Mouse (Mus musculus): ENCODE data around the gene Dhrs7. TPM values are rescaled to one million over a fixed set of nuclear protein-coding genes. Genes with fewer than 3 reads are reported as not detected.

The Dhrs7 gene
- total RNA-seq, 4 experiments from 2014 or later = 12.6 to 18.1 (median 15.7) TPM

GRCm38 (mm10) chr12:72655775-72656174 lies 8.9 kb downstream of the Dhrs7 start:
- no peak for DNase-seq (ENCODE audit: low spot score in 2 of 2)

DNA sequence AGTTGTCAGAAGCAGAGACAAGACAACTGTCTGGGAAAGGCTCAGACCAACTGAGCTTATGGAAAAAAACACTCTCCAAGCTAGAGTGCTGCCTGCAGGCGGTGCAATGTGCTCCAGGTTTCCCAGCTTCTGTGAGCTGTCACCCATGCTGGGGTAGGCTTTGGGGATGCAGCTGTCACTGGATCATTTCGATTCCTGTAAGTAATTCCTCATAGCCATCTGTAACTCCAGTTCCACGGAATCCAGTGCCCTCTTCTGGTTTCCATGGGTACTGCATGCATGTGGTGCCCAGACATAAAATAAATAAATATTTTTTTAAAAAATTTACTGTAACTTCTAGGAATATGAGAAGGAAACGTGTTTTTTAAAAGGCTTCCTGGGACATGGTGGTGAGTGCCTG lies 10.0 kb downstream of the Dhrs7 start:
- DNase-seq (ENCODE audit: low spot score in 2 of 2) = peak; percentile 20 to 24

DNA sequence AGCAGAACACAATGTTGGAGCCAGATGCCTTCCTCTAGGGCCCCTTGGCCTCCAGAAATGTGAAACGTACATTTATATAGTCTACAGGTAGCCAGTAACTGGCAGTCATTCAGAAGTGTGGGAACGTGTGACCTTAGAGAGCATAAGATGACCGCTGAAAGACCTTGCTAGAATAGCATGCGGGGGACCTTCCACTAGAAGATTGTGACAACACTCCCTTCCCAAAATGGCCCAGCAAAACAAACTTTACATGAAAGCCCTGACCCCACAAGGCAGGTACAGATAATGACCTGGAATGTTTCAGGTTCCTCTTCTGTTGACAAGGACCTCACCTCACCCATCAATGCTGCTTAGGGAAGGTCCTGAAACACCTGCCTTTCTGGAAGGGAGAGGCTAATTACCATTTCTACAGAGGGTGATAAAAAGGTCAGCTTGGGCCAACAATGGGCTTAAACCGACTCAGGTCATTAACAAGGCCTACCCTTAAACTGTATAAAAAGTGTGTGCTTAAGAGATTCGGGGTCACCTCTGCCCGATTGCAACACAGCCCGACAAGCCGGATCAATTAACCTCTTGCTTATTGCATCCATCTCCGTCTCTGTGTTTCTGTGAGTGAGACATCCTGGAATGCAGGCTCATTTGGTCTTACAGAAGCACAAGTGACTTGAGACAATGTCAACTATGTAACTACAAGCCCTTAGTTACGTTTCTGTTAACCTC lies 14.9 kb downstream of the Dhrs7 start, which contains the start of gene Gm4756:
Gm4756 (minus strand) TSS at position 51 of the 720 bp plus-strand sequence.
- DNase-seq (ENCODE audit: low spot score in 2 of 2) = no peak

GRCm38 (mm10) chr12:72648921-72649320 lies 15.8 kb downstream of the Dhrs7 start:
- DNase-seq (ENCODE audit: low spot score in 2 of 2) = no peak

GRCm38 (mm10) chr12:72638025-72638424 lies 26.7 kb downstream of the Dhrs7 start:
- no peak for DNase-seq (ENCODE audit: low spot score in 2 of 2)

DNA sequence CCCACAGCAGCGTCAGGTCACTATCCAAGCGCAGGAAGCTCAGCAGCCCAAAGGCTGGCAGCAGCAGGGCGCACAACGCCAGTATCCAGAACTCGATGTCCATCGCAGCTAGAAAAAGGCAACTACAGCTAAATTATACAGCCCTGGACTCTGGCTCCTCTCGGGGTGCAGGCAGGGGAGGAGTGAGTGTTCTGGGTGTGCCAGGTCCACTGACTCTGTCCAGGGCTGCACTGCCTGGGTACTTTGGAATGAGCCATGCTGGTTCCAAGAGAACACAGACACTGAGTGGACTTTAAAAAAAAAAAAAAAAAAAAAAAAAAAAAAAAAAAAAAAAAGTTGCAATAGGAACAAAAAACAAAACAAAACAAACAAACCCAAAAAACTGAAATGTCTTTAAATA lies 36.0 kb downstream of the Dhrs7 start:
- DNase-seq (ENCODE audit: low spot score in 2 of 2) = no peak

DNA sequence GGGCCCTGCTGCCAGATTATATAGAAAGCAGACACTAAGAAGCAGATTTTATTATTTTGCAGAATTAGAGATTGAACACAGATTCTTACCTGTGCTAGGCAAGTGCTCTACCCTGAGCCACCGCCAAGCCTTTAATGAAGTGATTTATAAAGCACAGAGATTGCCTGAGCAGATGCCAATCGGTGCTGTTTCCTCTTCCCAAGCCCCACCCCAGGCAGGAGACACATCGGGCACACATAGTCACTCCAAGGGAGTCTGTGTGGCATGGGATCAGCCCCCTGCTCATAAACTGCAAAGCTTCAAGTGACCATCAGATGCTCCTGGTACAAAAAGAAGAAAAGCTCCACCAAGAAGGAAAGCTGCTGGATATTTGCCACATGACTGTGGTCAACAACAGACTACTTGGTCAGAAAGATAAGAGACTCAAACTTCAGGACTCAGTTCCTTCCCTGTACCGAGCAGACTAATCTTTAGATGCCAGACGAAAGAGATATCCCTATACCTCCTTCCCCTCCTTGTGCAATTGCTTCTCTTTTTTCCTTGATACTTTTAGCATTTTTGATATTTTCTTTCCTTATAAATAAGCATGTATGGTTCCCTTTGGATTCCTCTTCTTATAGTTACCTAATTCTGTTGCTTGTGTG lies 41.7 kb downstream of the Dhrs7 start:
- DNase-seq (ENCODE audit: low spot score in 2 of 2) = no peak

DNA sequence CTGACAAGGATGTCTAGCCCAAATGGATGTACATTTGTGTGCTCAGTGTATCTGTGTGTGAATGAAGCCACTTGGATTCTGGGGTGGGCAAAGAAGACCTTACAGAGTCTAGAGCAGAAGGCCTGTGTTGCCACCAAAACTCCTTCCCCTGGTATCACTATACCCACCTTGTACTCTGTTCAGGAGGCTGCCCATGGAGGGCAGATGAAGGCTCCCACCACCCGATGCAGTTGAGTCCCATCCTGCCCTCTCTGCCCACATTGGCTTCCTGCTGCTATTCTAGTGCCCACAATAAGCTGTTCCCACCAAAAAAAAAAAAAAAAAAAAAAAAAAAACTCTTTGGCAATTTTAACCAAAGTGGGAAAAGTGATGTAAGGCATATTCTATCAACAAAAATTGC lies 43.3 kb downstream of the Dhrs7 start:
- DNase-seq (ENCODE audit: low spot score in 2 of 2) = no peak

- no peak for DNase-seq (ENCODE audit: low spot score in 2 of 2)
These were observed 43.9 kb downstream of the Dhrs7 start for GRCm38 (mm10) chr12:72620856-72621255.

DNA sequence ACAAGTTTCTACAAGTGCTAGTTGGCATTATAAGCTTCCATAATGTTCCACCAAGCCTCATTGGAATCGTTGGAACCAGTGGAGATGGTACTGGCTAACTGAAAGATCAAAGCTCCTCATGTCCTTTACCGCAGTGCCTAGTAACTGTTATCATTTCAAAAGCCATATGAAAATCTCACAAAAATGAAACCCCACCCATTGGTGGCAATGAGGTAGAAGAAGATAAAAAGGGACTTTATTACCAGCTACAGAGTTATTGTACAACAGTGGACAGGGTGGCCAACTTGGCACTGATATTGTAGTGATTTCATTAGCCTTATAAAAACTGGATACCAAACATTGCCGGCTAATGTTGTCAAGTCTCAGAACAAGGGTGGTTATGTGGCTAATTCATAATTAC lies 52.7 kb downstream of the Dhrs7 start:
- DNase-seq (ENCODE audit: low spot score in 2 of 2) = no peak

Other genes starting within 250 kb of the Dhrs7 start
- gene Lrrc9, start 223.0 kb downstream of the Dhrs7 start, total RNA-seq (2022) = under 1 TPM in 1 of 4 experiments, not detected in 3; 0.13 TPM
- gene Pcnx4, start 128.5 kb downstream of the Dhrs7 start, total RNA-seq (2022) = 1 to 10 TPM; 2.8 to 3.5 (median 3.3) TPM
- not detected for gene Gm4756, start 15.2 kb downstream of the Dhrs7 start, total RNA-seq (2022)
- gene Ppm1a, start 92.5 kb upstream of the Dhrs7 start, total RNA-seq (2022) = 100 to 1,000 TPM; 325 to 385 (median 339) TPM

Measured in gastrocnemius, adult 8-10 months (tissue).